Mouse (Mus musculus) cortical plate, adult 2 months (tissue): ENCODE data around the gene Gsdme. TPM values are rescaled to one million over a fixed set of nuclear protein-coding genes. Genes with fewer than 3 reads are reported as not detected.

Experiments
- H3K27ac ChIP-seq: fragments of 200-500 bp; 2 replicates; pipeline ENCODE4 v1.5.1; 2012; ENCODE audit warnings: low read length, control low read depth, inconsistent platforms; ENCODE audit not compliant: insufficient read depth
- H3K4me1 ChIP-seq: fragments of 200-500 bp; 2 replicates; pipeline ENCODE4 v1.6.1; 2011; ENCODE audit warnings: low read length; ENCODE audit not compliant: control insufficient read depth, insufficient read depth
- H3K4me3 ChIP-seq: fragments of 200-500 bp; 2 replicates; pipeline ENCODE4 v1.5.1; 2011; ENCODE audit warnings: mild to moderate bottlenecking, low read length, control low read depth; ENCODE audit not compliant: insufficient read depth
- CTCF ChIP-seq: fragments of 200-500 bp; IDR thresholded peaks from 2 replicates; pipeline ENCODE4 v1.5.1; 2011; ENCODE audit warnings: mild to moderate bottlenecking, control low read depth, low read length; ENCODE audit not compliant: insufficient read depth; ENCODE audit errors: extremely low read depth
- POLR2A ChIP-seq: fragments of 200-500 bp; IDR thresholded peaks from 2 replicates; pipeline ENCODE4 v1.6.1; 2011; ENCODE audit warnings: mild to moderate bottlenecking, low read length, control low read depth; ENCODE audit not compliant: insufficient read depth; ENCODE audit errors: extremely low read depth
- polyA plus RNA-seq: library from polyadenylated mRNA; depleted of rRNA; stranded (reverse); fragments of >200 nt; gene quantifications from 2 replicates; pipeline ENCODE4 v1.2.3, GENCODE M21; 2012; rRNA removed

The Gsdme gene
- polyA plus RNA-seq, result 10.9 and 13.7 TPM in 2 replicates

- Histone ChIP-seq H3K27ac (no peak within 1 kb of the TSS), H3K4me3 (no peak within 1 kb of the TSS), H3K4me1 (peaks cover 8% of the 10 kb centered on the region; the same call in 1 of the 2 replicates)
- TF ChIP-seq CTCF, result no peak
- no peak for TF ChIP-seq POLR2A
Measured at GRCm38 (mm10) chr6:50263670-50264069, at the start of gene Gsdme. Gene Gsdme (minus strand): TSS chr6:50263862.

- no peak overlapping the region for H3K27ac ChIP-seq
- peaks cover 7% of the 10 kb centered on the region for H3K4me1 ChIP-seq
- TF ChIP-seq CTCF (peak; percentile 86), POLR2A (no peak)
- H3K4me3 ChIP-seq, result no peak overlapping the region
Measured at GRCm38 (mm10) chr6:50312647-50313046, 49.0 kb upstream of the Gsdme start.

- H3K27ac ChIP-seq, result no peak overlapping the region
- no peak for TF ChIP-seq POLR2A
- peak; percentile 50 for TF ChIP-seq CTCF
- H3K4me3 ChIP-seq, result no peak overlapping the region
Measured at GRCm38 (mm10) chr6:50309019-50309418, 45.4 kb upstream of the Gsdme start.

GRCm38 (mm10) chr6:50306625-50307024 lies 43.0 kb upstream of the Gsdme start:
- Histone ChIP-seq H3K4me3 (no peak overlapping the region), H3K27ac (no peak overlapping the region), H3K4me1 (no peaks in the 10 kb centered on the region)
- no peak for TF ChIP-seq CTCF
- no peak for TF ChIP-seq POLR2A

More at GRCm38 (mm10) chr6:50309019-50309418, 45.4 kb upstream of the Gsdme start:
- no peaks in the 10 kb centered on the region for H3K4me1 ChIP-seq

DNA sequence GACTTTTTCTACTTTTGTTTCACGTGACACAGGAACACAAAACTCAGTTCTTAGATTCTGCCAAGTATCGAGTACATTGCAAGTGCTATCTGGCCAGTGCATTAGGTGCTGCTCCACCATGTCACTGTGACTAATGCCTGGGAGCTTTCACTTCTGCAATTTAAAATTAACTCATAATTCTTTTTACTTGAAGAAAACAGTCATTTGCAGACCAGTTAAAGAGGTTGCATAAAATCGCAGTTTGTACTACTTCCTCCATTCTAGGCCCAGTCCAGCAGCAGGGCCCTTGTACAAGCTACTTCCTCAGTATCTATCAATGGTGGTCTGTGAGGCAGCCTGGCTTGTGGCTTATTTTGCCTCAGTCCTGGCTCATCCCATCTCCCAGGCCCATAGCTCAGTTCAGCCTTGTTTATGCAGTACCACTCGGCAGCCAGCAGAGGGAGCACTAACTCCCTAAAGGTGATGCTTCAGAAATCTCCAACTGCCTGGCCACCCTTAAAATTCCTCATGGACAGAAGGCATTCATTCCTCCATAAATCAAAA lies 41.4 kb upstream of the Gsdme start:
- no peak overlapping the region for H3K27ac ChIP-seq
- TF ChIP-seq CTCF (peak; percentile 91), POLR2A (no peak)
- no peaks in the 10 kb centered on the region for H3K4me1 ChIP-seq
- H3K4me3 ChIP-seq, result no peak overlapping the region

GRCm38 (mm10) chr6:50301121-50301520 lies 37.5 kb upstream of the Gsdme start:
- no peak for TF ChIP-seq POLR2A
- no peak for TF ChIP-seq CTCF
- no peak overlapping the region for H3K27ac ChIP-seq
- H3K4me3 ChIP-seq, result no peak overlapping the region
- H3K4me1 ChIP-seq, result no peaks in the 10 kb centered on the region

DNA sequence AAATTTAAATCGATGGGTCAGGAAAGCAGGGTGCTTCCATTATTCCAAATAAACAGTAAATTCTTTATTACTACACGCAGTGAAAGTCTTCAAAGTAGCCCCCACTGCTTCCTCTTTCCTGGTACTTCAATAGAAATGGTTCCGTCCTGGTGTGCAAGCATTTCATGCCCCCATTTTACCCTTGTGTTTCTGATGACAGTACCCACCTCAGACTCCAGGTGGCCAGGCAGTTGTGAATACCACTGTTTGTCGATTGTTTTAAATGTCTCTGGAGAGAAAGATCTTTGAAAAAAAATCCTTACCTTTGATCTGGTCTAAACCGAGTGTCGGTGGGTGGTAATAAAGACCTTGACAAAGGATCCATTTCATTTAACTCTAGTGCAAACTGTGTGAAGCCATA lies 37.0 kb upstream of the Gsdme start:
- TF ChIP-seq POLR2A (no peak), CTCF (no peak)
- no peaks in the 10 kb centered on the region for H3K4me1 ChIP-seq
- H3K4me3 ChIP-seq, result no peak overlapping the region
- H3K27ac ChIP-seq, result no peak overlapping the region

DNA sequence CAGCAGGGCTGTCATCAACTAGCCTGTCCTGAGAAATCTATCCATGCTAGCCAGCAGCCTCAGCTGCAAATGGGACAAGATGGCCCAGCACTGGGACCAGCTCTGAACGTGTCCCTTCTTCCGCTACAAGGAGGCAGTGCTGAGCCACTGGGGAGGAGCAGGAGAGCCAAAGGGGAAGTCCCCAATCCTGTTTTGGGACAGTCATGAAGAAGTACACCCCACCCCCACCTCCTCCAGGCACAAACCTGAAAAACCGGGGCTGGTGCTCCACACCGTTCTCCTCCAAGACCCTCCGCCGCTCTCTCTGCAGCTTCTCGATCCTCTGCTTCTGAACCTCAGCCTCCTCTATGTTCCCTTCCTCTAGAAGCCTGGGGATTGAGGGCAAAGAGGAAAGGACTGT lies 35.4 kb upstream of the Gsdme start:
- Histone ChIP-seq H3K4me3 (no peak overlapping the region), H3K4me1 (no peaks in the 10 kb centered on the region), H3K27ac (no peak overlapping the region)
- TF ChIP-seq POLR2A (no peak), CTCF (no peak)

GRCm38 (mm10) chr6:50297671-50298070 lies 34.0 kb upstream of the Gsdme start:
- TF ChIP-seq POLR2A (no peak), CTCF (no peak)

DNA sequence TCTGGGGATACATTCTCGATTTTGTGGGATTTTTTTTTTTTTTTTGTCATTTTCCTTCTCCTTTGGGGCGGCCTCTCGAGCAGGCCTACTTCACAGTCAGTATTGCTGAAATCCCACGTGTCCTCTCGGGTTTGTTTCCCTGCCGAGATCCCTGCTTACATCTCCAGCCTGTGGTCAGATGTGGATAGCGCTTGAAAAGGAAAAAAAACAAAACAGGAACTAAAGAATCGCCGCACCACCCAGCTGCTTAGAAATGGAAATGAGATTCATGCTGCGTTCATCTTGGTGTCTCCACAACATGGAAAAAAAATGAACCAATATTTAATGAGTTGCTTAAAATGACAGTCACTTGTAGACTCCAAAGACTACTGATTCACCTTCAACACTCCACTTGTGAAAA lies 31.5 kb upstream of the Gsdme start:
- no peak overlapping the region for H3K27ac ChIP-seq
- no peaks in the 10 kb centered on the region for H3K4me1 ChIP-seq
- no peak overlapping the region for H3K4me3 ChIP-seq
- TF ChIP-seq CTCF (no peak), POLR2A (no peak)

More at GRCm38 (mm10) chr6:50297671-50298070, 34.0 kb upstream of the Gsdme start:
- H3K27ac ChIP-seq, result no peak overlapping the region
- H3K4me1 ChIP-seq, result no peaks in the 10 kb centered on the region
- H3K4me3 ChIP-seq, result no peak overlapping the region
